Mouse (Mus musculus) megakaryocyte, embryonic 14.5 days (primary cell): ENCODE data around the gene Ttpal. TPM values are rescaled to one million over a fixed set of nuclear protein-coding genes. Genes with fewer than 3 reads are reported as not detected.
A peak's percentile ranks its signal among the peaks of the same experiment; 100 is the strongest.
"Not testable (repeated sequence)": the region's sequence is repeated elsewhere in the genome, so short reads cannot be mapped to it uniquely, and the experiment has no call there.

ENCODE experiments used
- H3K27me3 ChIP-seq: replicated peaks from 2 replicates; pipeline ENCODE3; 2012; ENCODE audit warnings: inconsistent platforms
- H3K36me3 ChIP-seq: replicated peaks from 2 replicates; pipeline ENCODE3; 2012; ENCODE audit warnings: low read length, inconsistent platforms, mixed read lengths
- H3K4me1 ChIP-seq: 2 replicates; pipeline ENCODE4 v1.6.1; 2012; ENCODE audit warnings: inconsistent platforms
- H3K4me3 ChIP-seq: replicated peaks from 2 replicates; pipeline ENCODE3; 2012; ENCODE audit warnings: moderate library complexity, mild to moderate bottlenecking, inconsistent platforms
- H3K9me3 ChIP-seq: 2 replicates; pipeline ENCODE4 v1.6.1; 2012; ENCODE audit warnings: inconsistent platforms
- FLI1 ChIP-seq: IDR thresholded peaks from 2 replicates; pipeline ENCODE4 v1.6.1; 2012; ENCODE audit warnings: low read length, inconsistent platforms, mixed read lengths
- GATA1 ChIP-seq: IDR thresholded peaks from 3 replicates; pipeline ENCODE4 v1.6.1; 2012; ENCODE audit warnings: mixed read lengths, low read length, inconsistent platforms, borderline replicate concordance
- polyA plus RNA-seq: library from polyadenylated mRNA; stranded (reverse); fragments of >175 nt; gene quantifications from 2 replicates; pipeline ENCODE4 v1.2.3, GENCODE M21; 2012; ENCODE audit warnings: low replicate concordance; ENCODE audit not compliant: insufficient read depth

The Ttpal gene
- polyA plus RNA-seq, 1 experiment: 5.6 TPM

DNA sequence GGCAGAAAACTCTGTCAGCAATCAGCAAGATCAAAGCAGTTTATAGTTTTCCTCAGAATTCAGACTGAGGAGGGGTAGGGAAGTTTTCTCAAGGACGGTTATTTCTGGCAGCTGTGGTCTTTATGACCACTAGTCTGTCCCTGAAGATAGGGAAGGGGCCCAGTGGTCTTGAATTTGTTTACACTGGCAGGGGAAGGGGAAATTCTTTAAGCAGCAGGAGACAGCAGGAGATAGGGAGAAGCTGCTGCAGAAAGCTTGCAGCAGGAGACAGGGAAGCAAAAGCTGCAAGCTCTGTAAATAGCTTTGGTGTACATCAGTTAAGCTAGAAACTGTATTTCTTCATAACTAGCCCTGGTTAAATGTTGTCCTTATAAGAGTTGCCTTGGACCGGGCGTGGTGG, 39.6 kb downstream of the Ttpal start:
- H3K36me3 ChIP-seq: peaks cover 47% of the 10 kb centered on the region
- H3K27me3 ChIP-seq: no peaks in the 10 kb centered on the region
- no peaks in the 10 kb centered on the region for H3K9me3 ChIP-seq
- H3K4me1 ChIP-seq: peaks cover 77% of the 10 kb centered on the region
- H3K4me3 ChIP-seq: peak overlapping the region; percentile 85
- TF ChIP-seq FLI1: no peak
- TF ChIP-seq GATA1: no peak

DNA sequence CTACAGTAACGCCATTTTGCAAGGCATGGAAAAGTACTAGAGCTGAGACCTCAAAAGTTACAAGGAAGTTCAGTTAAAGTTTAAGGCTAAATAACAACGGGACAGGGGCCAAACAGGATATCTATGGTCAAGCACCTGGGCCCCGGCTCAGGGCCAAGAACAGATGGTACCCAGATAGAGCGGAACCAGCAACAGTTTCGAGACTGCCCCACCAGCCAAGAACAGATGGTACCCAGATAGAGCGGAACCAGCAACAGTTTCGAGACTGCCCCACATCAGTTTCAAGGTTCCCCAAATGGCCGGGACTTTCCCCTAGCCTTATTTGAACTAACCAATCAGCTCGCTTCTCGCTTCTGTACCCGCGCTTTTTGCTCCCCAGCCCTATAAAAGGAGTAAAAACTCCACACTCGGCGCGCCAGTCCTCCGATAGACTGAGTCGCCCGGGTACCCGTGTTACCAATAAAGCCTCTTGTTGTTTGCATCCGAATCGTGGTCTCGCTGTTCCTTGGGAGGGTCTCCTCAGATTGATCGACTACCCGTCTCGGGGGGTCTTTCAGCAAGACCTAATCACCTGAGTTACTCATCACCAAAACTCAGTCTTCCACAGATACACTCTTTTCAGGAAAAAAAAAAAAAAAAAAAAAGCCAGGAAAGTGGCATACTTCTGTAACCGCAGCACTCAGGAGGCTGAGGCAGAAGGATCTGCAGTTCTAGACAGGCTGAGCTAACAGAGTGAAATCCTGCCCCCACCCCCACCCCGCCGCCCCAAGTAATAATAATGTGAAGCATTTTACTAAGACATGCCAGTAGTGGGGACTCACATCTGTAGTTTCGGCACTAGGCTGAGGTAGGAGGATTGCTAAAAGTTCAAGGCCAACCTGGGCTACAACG, 40.8 kb downstream of the Ttpal start:
- peaks cover 67% of the 10 kb centered on the region for H3K4me1 ChIP-seq
- H3K4me3 ChIP-seq: peak overlapping the region; percentile 94
- H3K36me3 ChIP-seq: peaks cover 35% of the 10 kb centered on the region
- H3K27me3 ChIP-seq: no peaks in the 10 kb centered on the region
- no peak for TF ChIP-seq FLI1
- no peaks in the 10 kb centered on the region for H3K9me3 ChIP-seq

DNA sequence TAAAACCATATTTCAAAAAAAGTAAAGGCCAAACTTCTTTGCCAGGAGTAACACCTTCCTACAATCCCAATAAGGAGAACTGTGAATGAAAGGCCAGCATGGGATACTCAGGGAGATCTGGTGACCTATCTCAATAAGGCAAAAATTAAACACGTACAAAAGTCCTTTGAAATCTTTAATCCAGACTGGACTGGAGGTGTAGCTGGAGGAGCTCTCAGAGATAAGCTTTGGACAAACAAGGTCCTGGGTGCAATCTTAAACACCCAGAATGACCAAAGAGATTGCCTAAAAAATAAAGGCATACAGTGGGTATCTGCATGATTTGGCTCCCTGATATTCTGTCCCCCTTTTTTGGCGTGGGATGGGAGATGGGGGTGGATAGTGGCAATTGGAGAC, 41.5 kb downstream of the Ttpal start:
- TF ChIP-seq FLI1 (no peak), GATA1 (no peak)

DNA sequence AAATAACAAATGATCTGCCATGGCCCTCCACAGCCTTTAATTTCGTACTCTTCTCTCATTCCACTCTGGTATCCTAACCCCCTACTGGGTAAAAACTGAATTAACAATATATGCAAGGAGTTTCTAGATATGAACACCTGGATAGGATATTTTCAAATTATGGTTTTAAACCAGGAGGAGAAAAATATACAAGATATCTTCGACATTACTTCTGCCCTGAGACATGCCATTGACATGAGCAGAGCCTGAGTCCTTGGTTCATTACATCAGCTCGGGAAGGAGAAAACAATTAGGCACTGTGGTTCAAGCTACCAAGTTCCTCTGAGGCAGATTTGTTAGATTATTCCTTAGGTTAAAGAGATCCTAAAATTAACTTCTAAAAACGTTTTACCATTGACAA, 41.9 kb downstream of the Ttpal start:
- peak overlapping the region; percentile 94 for H3K4me3 ChIP-seq
- H3K27me3 ChIP-seq: no peaks in the 10 kb centered on the region
- TF ChIP-seq FLI1: no peak
- TF ChIP-seq GATA1: no peak
- peaks cover 25% of the 10 kb centered on the region for H3K36me3 ChIP-seq
- H3K9me3 ChIP-seq: no peaks in the 10 kb centered on the region
- peaks cover 55% of the 10 kb centered on the region for H3K4me1 ChIP-seq

More for the DNA sequence above, 41.5 kb downstream of the Ttpal start:
- Histone ChIP-seq H3K4me1 (peaks cover 60% of the 10 kb centered on the region), H3K36me3 (peaks cover 28% of the 10 kb centered on the region), H3K27me3 (no peaks in the 10 kb centered on the region), H3K9me3 (no peaks in the 10 kb centered on the region), H3K4me3 (peak overlapping the region; percentile 94)

DNA sequence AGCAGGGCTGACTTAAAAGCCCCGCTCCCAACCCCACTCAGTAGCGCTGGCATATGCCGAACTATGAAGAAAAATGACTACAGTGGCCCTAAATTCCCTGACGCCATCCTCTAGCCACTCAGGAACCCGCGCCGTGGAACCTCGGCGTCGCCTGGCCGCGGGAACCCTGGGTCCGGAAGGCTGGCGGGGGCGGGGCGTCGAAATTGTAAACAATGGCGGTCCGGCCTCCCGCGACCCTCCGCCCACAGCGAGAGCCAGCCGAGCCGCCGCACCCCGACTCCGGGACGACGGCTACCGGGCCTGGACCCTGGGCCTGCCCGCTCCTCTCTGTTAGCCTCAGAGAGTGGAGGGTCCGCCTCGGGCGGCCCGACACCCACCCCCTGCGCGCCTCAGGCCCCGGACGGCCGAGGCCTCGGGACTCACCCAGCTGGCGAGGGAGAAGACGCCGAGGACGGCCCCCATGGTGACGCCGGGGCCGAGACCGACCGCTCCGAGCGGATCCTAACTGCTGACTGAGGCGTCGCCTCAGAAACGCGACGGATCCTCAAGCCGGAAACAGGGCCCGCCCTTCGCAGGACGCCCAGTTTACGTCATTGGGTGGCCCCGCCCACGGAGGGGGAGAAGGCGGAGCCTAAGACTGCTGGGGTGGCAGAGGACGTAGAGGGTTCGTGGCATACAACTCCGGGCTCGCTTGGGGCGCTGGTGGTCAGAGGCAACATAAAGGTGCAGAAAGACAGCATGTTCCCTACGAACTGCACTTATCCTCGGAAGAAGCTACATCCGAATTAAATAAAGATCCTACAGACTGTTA, 42.7 kb downstream of the Ttpal start, which contains the start of gene Serinc3:
Serinc3 (minus strand) TSS at position 557 of the 811 bp plus-strand sequence.
- no peaks in the 10 kb centered on the region for H3K27me3 ChIP-seq
- peaks cover 19% of the 10 kb centered on the region for H3K36me3 ChIP-seq
- H3K4me1 ChIP-seq: peaks cover 48% of the 10 kb centered on the region
- peak within 1 kb of the TSS; percentile 94 for H3K4me3 ChIP-seq
- no peaks in the 10 kb centered on the region for H3K9me3 ChIP-seq
- TF ChIP-seq GATA1 (no peak), FLI1 (peak; percentile 26; the same call in 1 of the 2 replicates)

DNA sequence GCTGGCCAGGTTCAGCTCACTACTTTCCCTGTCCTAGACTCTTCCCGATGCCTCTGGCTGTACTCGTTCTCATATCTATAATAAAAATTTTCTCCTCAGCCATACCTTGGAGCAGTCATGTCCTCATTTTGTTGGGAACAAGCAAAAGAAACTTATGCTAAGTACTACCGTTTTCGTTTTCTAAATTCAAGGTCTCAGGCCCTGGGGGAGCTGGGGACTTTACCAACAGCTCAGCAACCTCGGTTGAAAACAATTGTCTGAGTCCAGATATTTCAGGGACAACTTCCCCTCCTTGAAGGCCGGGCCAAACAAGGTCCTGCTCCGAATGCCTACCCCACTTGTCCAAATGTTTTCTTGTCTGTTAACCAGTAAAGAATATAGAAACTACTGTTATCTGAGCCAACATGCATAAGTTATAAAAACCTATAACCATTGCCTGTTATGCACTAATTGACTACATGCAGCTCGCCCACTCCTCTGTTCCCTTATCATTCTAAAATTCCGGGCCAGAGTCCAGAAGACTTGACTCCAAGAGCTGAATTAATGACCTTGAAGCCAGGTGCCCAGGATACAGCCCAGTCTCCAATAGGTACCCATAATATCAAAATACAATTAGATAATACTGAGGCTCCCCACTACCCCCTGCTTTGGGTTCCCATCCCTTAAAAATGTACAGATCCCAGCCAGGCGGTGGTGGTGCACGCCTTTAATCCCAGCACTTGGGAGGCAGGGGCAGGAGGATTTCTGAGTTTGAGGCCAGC, 43.8 kb downstream of the Ttpal start:
- peaks cover 10% of the 10 kb centered on the region for H3K9me3 ChIP-seq
- TF ChIP-seq GATA1: no peak
- no peak for TF ChIP-seq FLI1
- peak overlapping the region; percentile 94 for H3K4me3 ChIP-seq
- H3K27me3 ChIP-seq: no peaks in the 10 kb centered on the region
- peaks cover 8% of the 10 kb centered on the region for H3K36me3 ChIP-seq
- H3K4me1 ChIP-seq: peaks cover 37% of the 10 kb centered on the region

DNA sequence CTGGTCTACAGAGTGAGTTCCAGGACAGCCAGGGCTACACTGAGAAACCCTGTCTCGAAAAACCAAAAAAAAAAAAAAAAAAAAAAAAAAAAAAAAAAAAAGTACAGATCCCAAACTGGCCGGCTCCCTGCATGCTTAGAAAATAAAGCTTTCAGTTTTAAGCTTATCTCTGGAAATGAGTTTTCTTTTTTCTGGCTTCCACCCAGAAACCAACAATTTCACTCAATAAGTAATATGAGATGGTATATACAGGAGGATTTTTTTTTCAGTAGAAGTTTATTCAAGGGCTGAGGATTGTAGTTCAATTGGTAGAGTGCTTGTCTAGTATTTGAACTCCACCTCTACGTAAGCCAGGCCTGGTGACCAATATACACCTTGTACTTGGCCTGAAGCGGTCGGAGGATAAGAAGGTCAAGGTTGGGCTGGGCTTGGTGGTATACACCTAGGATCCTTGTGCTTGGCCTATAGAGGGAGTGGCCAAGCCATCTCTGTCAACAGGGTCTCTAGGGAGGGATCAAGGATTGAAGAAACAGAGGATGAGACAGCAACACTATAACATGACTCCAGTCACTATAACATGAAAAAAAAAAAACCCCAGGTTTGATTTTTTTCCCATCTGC, 44.5 kb downstream of the Ttpal start:
- Histone ChIP-seq H3K9me3 (peaks cover 10% of the 10 kb centered on the region), H3K27me3 (no peaks in the 10 kb centered on the region), H3K4me3 (no peak overlapping the region), H3K36me3 (peaks cover 5% of the 10 kb centered on the region), H3K4me1 (peaks cover 30% of the 10 kb centered on the region)
- TF ChIP-seq GATA1 (no peak), FLI1 (no peak)

DNA sequence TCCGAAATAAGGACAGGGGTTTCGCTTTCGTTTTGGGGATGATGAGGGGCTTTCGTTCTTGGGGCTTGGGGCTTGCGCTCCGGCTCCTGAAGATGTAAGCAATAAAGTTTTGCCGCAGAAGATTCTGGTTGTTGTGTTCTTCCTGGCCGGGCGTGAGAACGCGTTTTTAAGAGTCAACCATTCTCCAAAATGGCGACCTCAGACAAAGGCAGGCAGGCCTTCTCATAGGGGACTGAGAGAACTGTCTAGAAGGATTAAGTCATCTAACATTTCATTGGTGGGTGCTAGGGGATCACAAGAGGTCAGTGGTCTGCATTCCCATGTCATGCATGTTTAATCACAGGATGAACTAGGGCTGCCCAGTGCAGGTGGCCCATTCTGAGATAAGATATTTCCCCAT, 53.6 kb downstream of the Ttpal start:
- H3K27me3 ChIP-seq, H3K36me3 ChIP-seq, H3K4me3 ChIP-seq, H3K9me3 ChIP-seq: not testable (repeated sequence)
- peaks cover 30% of the 10 kb centered on the region for H3K4me1 ChIP-seq

DNA sequence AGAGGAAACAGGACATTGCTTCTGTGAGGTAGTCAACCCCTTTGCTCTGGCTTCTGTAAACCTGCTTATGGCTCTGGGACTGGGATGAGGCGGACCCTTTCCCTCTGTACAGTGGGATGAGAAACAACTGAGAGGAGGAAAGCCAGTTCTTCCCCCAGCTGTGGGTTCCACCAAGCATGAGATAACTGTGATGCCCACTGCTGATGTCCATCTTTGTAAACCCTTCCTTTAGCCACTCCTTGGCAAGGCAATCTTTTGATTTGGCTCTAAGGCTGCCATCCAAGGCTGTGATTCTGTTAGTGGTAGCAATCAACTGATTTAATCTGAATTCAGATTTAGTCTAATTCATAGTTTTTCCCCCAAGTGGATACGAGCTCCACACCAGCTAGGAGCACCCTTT, 55.4 kb downstream of the Ttpal start:
- no peak overlapping the region for H3K4me3 ChIP-seq
- H3K27me3 ChIP-seq: no peaks in the 10 kb centered on the region
- peaks cover 48% of the 10 kb centered on the region for H3K4me1 ChIP-seq
- TF ChIP-seq FLI1: no peak
- no peak for TF ChIP-seq GATA1
- no peaks in the 10 kb centered on the region for H3K9me3 ChIP-seq
- peaks cover 4% of the 10 kb centered on the region for H3K36me3 ChIP-seq
